In genomic region chr16:29945376-29945890, GRCm38 (mm10) we compare ENCODE assay signal across 8 mouse cellular contexts.
A peak's percentile ranks its signal among the peaks of the same experiment; 100 is the strongest.
DNase-seq lines count a peak whose midpoint lies in the region; ATAC-seq and TF ChIP-seq lines count a peak whose summit lies in the region.

No protein-coding gene starts in this region.

- peak overlapping the region; percentile 69 for H3K9ac ChIP-seq in forebrain, embryonic 11.5 days (ENCODE audit: low read length)
- H3K9ac ChIP-seq in hindbrain, embryonic 11.5 days (ENCODE audit: low read depth, low read length) = peak overlapping the region; percentile 61
- peak overlapping the region; percentile 47; the same call in 1 of the 2 replicates for H3K9ac ChIP-seq in limb, embryonic 15.5 days
- H3K9ac ChIP-seq in midbrain, postnatal 0 days (replicated peaks; ENCODE audit: low read length, poor library complexity, severe bottlenecking) = 0 out of 2 replicates have a peak overlapping the region, but pooled peaks have one; percentile 42

- ATAC-seq in forebrain, embryonic 11.5 days (replicated peaks; ENCODE audit: low FRiP score) = 0 out of 2 replicates have a peak, but pooled peaks have one; percentile 43
- 0 out of 2 replicates have a peak, but pooled peaks have one; percentile 49 for ATAC-seq in hindbrain, embryonic 11.5 days (ENCODE audit: low FRiP score)
- no peak for ATAC-seq in limb, embryonic 15.5 days (ENCODE audit: insufficient number of reproducible peaks, low FRiP score, low TSS enrichment, low read depth)
- no peak for ATAC-seq in midbrain, postnatal 0 days (ENCODE audit: low FRiP score)

- no peak for TF ChIP-seq CTCF in midbrain, postnatal 0 days (IDR thresholded peaks at IDR 0.05)

- H3K4me2 ChIP-seq in forebrain, embryonic 11.5 days (ENCODE audit: low read depth, low read length, severe bottlenecking) = peak overlapping the region; percentile 80
- H3K4me2 ChIP-seq in hindbrain, embryonic 11.5 days (replicated peaks; ENCODE audit: low read depth, low read length) = peak overlapping the region; percentile 86
- H3K4me2 ChIP-seq in limb, embryonic 15.5 days = peak overlapping the region; percentile 73
- peak overlapping the region; percentile 80 for H3K4me2 ChIP-seq in midbrain, postnatal 0 days (ENCODE audit: low read depth, low read length, poor library complexity, severe bottlenecking)

- H3K4me1 ChIP-seq in forebrain, embryonic 11.5 days (replicated peaks; ENCODE audit: control insufficient read depth, insufficient read depth, low read length) = peaks cover 14% of the 10 kb centered on the region
- H3K4me1 ChIP-seq in hindbrain, embryonic 11.5 days (replicated peaks; ENCODE audit: control insufficient read depth, insufficient read depth, low read length) = no peaks in the 10 kb centered on the region; the same call in 1 of the 2 replicates
- peaks cover 50% of the 10 kb centered on the region for H3K4me1 ChIP-seq in limb, embryonic 15.5 days
- H3K4me1 ChIP-seq in midbrain, postnatal 0 days (ENCODE audit: insufficient read depth, low read length) = peaks cover 6% of the 10 kb centered on the region; the same call in 1 of the 2 replicates

- peak overlapping the region; percentile 30 for H3K4me3 ChIP-seq in forebrain, embryonic 11.5 days (ENCODE audit: low read depth, low read length)
- peak overlapping the region; percentile 37 for H3K4me3 ChIP-seq in hindbrain, embryonic 11.5 days (ENCODE audit: low read depth, low read length)
- peak overlapping the region; percentile 38 for H3K4me3 ChIP-seq in limb, embryonic 15.5 days
- H3K4me3 ChIP-seq in midbrain, postnatal 0 days (ENCODE audit: low read depth, low read length) = peak overlapping the region; percentile 35

- DNase-seq in thymus, postnatal 14 days = peak; percentile 10
- no peak for DNase-seq in thymus, postnatal 36 days
- DNase-seq in forebrain, embryonic 11.5 days (ENCODE audit: low spot score) = no peak
- no peak for DNase-seq in hindbrain, embryonic 11.5 days (ENCODE audit: low spot score)
- no peak for DNase-seq in midbrain, postnatal 0 days (ENCODE audit: low spot score)
- no peak for DNase-seq in cerebellum, postnatal 4 days (ENCODE audit: low spot score in 2 of 2)
- no peak for DNase-seq in frontal cortex, adult 2 months (ENCODE audit: extremely low spot score in 1 of 2, low spot score in 1 of 2)

- no peaks in the 10 kb centered on the region for H3K27me3 ChIP-seq in forebrain, embryonic 11.5 days (ENCODE audit: control insufficient read depth, insufficient read depth, low read length)
- H3K27me3 ChIP-seq in hindbrain, embryonic 11.5 days (ENCODE audit: control insufficient read depth, insufficient read depth, low read length) = peaks cover 3% of the 10 kb centered on the region; the same call in 1 of the 2 replicates
- no peaks in the 10 kb centered on the region for H3K27me3 ChIP-seq in limb, embryonic 15.5 days
- H3K27me3 ChIP-seq in midbrain, postnatal 0 days (ENCODE audit: insufficient read depth, low read length) = 0 out of 2 replicates have a peak, but pooled peaks cover 4% of the 10 kb centered on the region

- no peaks in the 10 kb centered on the region for H3K36me3 ChIP-seq in forebrain, embryonic 11.5 days (ENCODE audit: control insufficient read depth, insufficient read depth, low read length)
- H3K36me3 ChIP-seq in hindbrain, embryonic 11.5 days (ENCODE audit: control insufficient read depth, insufficient read depth, low read length) = no peaks in the 10 kb centered on the region
- no peaks in the 10 kb centered on the region for H3K36me3 ChIP-seq in limb, embryonic 15.5 days
- no peaks in the 10 kb centered on the region for H3K36me3 ChIP-seq in midbrain, postnatal 0 days (ENCODE audit: insufficient read depth, low read length)

- no peaks in the 10 kb centered on the region; the same call in 1 of the 2 replicates for H3K9me3 ChIP-seq in forebrain, embryonic 11.5 days (ENCODE audit: control insufficient read depth, low read length)
- no peaks in the 10 kb centered on the region for H3K9me3 ChIP-seq in hindbrain, embryonic 11.5 days (ENCODE audit: control insufficient read depth, low read length)
- no peaks in the 10 kb centered on the region for H3K9me3 ChIP-seq in limb, embryonic 15.5 days
- no peaks in the 10 kb centered on the region for H3K9me3 ChIP-seq in midbrain, postnatal 0 days (ENCODE audit: low read length)

- peak overlapping the region; percentile 53; the same call in 1 of the 2 replicates for H3K27ac ChIP-seq in forebrain, embryonic 11.5 days (ENCODE audit: low read depth, low read length)
- H3K27ac ChIP-seq in hindbrain, embryonic 11.5 days (ENCODE audit: low read depth, low read length) = no peak overlapping the region
- H3K27ac ChIP-seq in limb, embryonic 15.5 days = peak overlapping the region; percentile 90
- no peak overlapping the region for H3K27ac ChIP-seq in midbrain, postnatal 0 days (ENCODE audit: low read depth, low read length)

- 15% methylated on average over 9 of the region's 9 CpGs for WGBS in forebrain, embryonic 11.5 days
- 27% methylated on average over 9 of the region's 9 CpGs for WGBS in hindbrain, embryonic 11.5 days
- 7% methylated on average over 9 of the region's 9 CpGs for WGBS in limb, embryonic 15.5 days
- WGBS in midbrain, postnatal 0 days = 14% methylated on average over 9 of the region's 9 CpGs

Comparison
In these comparisons a context has a peak if more than half of its experiments do, and no peak if none do; other contexts are left out.
1. ATAC-seq: peak in forebrain, embryonic 11.5 days (single experiment) and hindbrain, embryonic 11.5 days (single experiment); none in limb, embryonic 15.5 days (single experiment) and midbrain, postnatal 0 days (single experiment).
2. H3K27ac ChIP-seq: peak in forebrain, embryonic 11.5 days (single experiment) and limb, embryonic 15.5 days (single experiment); none in hindbrain, embryonic 11.5 days (single experiment) and midbrain, postnatal 0 days (single experiment).
3. Peak in every context shown above with its lines, with median percentiles within 50 percentile points of each other: H3K4me2 ChIP-seq, H3K4me3 ChIP-seq and H3K9ac ChIP-seq.